Mouse (Mus musculus) urinary bladder, postnatal 10 days (tissue): ENCODE data around the gene Spata31d1a.
"Not testable (repeated sequence)": the region's sequence is repeated elsewhere in the genome, so short reads cannot be mapped to it uniquely, and the experiment has no call there.

Experiments
- DNase-seq: peaks from one replicate; pipeline ENCODE4 v3.0.0; 2022; ENCODE audit warnings: low spot score

The Spata31d1a gene

GRCm38 (mm10) chr13:59700137-59700536, 10.0 kb downstream of the Spata31d1a start:
- not testable (repeated sequence) for DNase-seq

- no peak for DNase-seq
Measured at GRCm38 (mm10) chr13:59699131-59699530, 11.0 kb downstream of the Spata31d1a start.

- no peak for DNase-seq
Measured at GRCm38 (mm10) chr13:59695781-59696180, 14.3 kb downstream of the Spata31d1a start.

- no peak for DNase-seq
Measured at GRCm38 (mm10) chr13:59694008-59694407, 16.1 kb downstream of the Spata31d1a start, which contains the start of gene 4921517D22Rik. Gene 4921517D22Rik (minus strand): TSS chr13:59694108.

- no peak for DNase-seq
Measured at GRCm38 (mm10) chr13:59691478-59691877, 18.7 kb downstream of the Spata31d1a start.

GRCm38 (mm10) chr13:59690576-59690975, 19.6 kb downstream of the Spata31d1a start:
- no peak for DNase-seq

GRCm38 (mm10) chr13:59689843-59690242, 20.3 kb downstream of the Spata31d1a start:
- DNase-seq = no peak

- no peak for DNase-seq
Measured at GRCm38 (mm10) chr13:59689313-59689712, 20.8 kb downstream of the Spata31d1a start.

GRCm38 (mm10) chr13:59688338-59688770, 21.8 kb downstream of the Spata31d1a start:
- no peak for DNase-seq

GRCm38 (mm10) chr13:59685236-59685635, 24.9 kb downstream of the Spata31d1a start:
- DNase-seq = no peak

- no peak for DNase-seq
Measured at GRCm38 (mm10) chr13:59682629-59683028, 27.5 kb downstream of the Spata31d1a start.

- DNase-seq = no peak
Measured at GRCm38 (mm10) chr13:59679908-59680307, 30.2 kb downstream of the Spata31d1a start.

- no peak for DNase-seq
Measured at GRCm38 (mm10) chr13:59679306-59679705, 30.8 kb downstream of the Spata31d1a start.

- no peak for DNase-seq
Measured at GRCm38 (mm10) chr13:59676316-59677229, 33.6 kb downstream of the Spata31d1a start.

- no peak for DNase-seq
Measured at GRCm38 (mm10) chr13:59675151-59676011, 34.7 kb downstream of the Spata31d1a start, which contains the start of gene Golm1. Gene Golm1 (minus strand): TSS chr13:59675811.

GRCm38 (mm10) chr13:59674761-59675150, 35.4 kb downstream of the Spata31d1a start:
- DNase-seq = no peak

GRCm38 (mm10) chr13:59674215-59674614, 35.9 kb downstream of the Spata31d1a start:
- DNase-seq = no peak

- no peak for DNase-seq
Measured at GRCm38 (mm10) chr13:59673597-59673996, 36.5 kb downstream of the Spata31d1a start.

GRCm38 (mm10) chr13:59672248-59672647, 37.9 kb downstream of the Spata31d1a start:
- DNase-seq = no peak

- no peak for DNase-seq
Measured at GRCm38 (mm10) chr13:59671521-59671920, 38.6 kb downstream of the Spata31d1a start.

- DNase-seq = no peak
Measured at GRCm38 (mm10) chr13:59669946-59670345, 40.2 kb downstream of the Spata31d1a start.

- DNase-seq = no peak
Measured at GRCm38 (mm10) chr13:59668501-59669093, 41.5 kb downstream of the Spata31d1a start.
